ENCODE assay signal across 14 mouse cellular contexts in genomic region chr8:122635878-122636802, GRCm38 (mm10). TPM values are rescaled to one million over a fixed set of nuclear protein-coding genes. Genes with fewer than 3 reads are reported as not detected.
A peak's percentile ranks its signal among the peaks of the same experiment; 100 is the strongest.
DNase-seq lines count a peak whose midpoint lies in the region; ATAC-seq and TF ChIP-seq lines count a peak whose summit lies in the region.
"Had no signal": no experiment of that assay in that cellular context is flagged by ENCODE, and none has a peak within 500 bp of the region (broad histone marks: within the 10 kb centered on the region; RNA-seq: fewer than 3 reads in every experiment).

No protein-coding gene starts in this region.

- TF ChIP-seq CTCF in kidney, postnatal 0 days (IDR thresholded peaks at IDR 0.05; ENCODE audit: low read depth), result no peak

- H3K27ac ChIP-seq in kidney, postnatal 0 days, result 0 out of 2 replicates have a peak overlapping the region, but pooled peaks have one; percentile 20
- peak overlapping the region; percentile 19; the same call in 1 of the 2 replicates for H3K27ac ChIP-seq in embryonic facial prominence, embryonic 10.5 days (replicated peaks)
- H3K27ac ChIP-seq in stomach, embryonic 15.5 days, result peak overlapping the region; percentile 80
- no peak overlapping the region for H3K27ac ChIP-seq in forebrain, embryonic 14.5 days (ENCODE audit: low read depth, low read length)
- H3K27ac ChIP-seq: forebrain, embryonic 15.5 days; limb, embryonic 13.5 days had no signal

- no peaks in the 10 kb centered on the region for H3K36me3 ChIP-seq in kidney, postnatal 0 days (ENCODE audit: insufficient read depth, low read length)
- peaks cover 22% of the 10 kb centered on the region; the same call in 1 of the 2 replicates for H3K36me3 ChIP-seq in embryonic facial prominence, embryonic 10.5 days (replicated peaks)
- no peaks in the 10 kb centered on the region for H3K36me3 ChIP-seq in stomach, embryonic 15.5 days
- peaks cover 56% of the 10 kb centered on the region for H3K36me3 ChIP-seq in forebrain, embryonic 14.5 days (ENCODE audit: control insufficient read depth, insufficient read depth, low read length)

- no peaks in the 10 kb centered on the region for H3K27me3 ChIP-seq in kidney, postnatal 0 days (ENCODE audit: insufficient read depth, low read length)
- no peaks in the 10 kb centered on the region for H3K27me3 ChIP-seq in embryonic facial prominence, embryonic 10.5 days (replicated peaks; ENCODE audit: low read depth, poor library complexity, severe bottlenecking)
- no peaks in the 10 kb centered on the region for H3K27me3 ChIP-seq in stomach, embryonic 15.5 days (replicated peaks)
- H3K27me3 ChIP-seq in forebrain, embryonic 14.5 days (replicated peaks; ENCODE audit: control insufficient read depth, insufficient read depth, low read length), result no peaks in the 10 kb centered on the region
- H3K27me3 ChIP-seq: forebrain, embryonic 15.5 days; limb, embryonic 13.5 days had no signal

- no peaks in the 10 kb centered on the region for H3K9me3 ChIP-seq in kidney, postnatal 0 days (replicated peaks; ENCODE audit: low read length)
- no peaks in the 10 kb centered on the region for H3K9me3 ChIP-seq in embryonic facial prominence, embryonic 10.5 days
- H3K9me3 ChIP-seq in stomach, embryonic 15.5 days, result no peaks in the 10 kb centered on the region
- H3K9me3 ChIP-seq in forebrain, embryonic 14.5 days (replicated peaks; ENCODE audit: control insufficient read depth, low read length), result no peaks in the 10 kb centered on the region
- H3K9me3 ChIP-seq: forebrain, embryonic 15.5 days; limb, embryonic 13.5 days had no signal

- no peak overlapping the region for H3K4me2 ChIP-seq in kidney, postnatal 0 days (ENCODE audit: low read length)
- H3K4me2 ChIP-seq in stomach, embryonic 15.5 days, result 0 out of 2 replicates have a peak overlapping the region, but pooled peaks have one; percentile 4
- H3K4me2 ChIP-seq in forebrain, embryonic 14.5 days (ENCODE audit: low read length), result no peak overlapping the region
- H3K4me2 ChIP-seq: forebrain, embryonic 15.5 days; limb, embryonic 13.5 days had no signal

- no peak overlapping the region for H3K9ac ChIP-seq in kidney, postnatal 0 days (ENCODE audit: low read depth, low read length)
- no peak overlapping the region for H3K9ac ChIP-seq in stomach, embryonic 15.5 days
- no peak overlapping the region for H3K9ac ChIP-seq in forebrain, embryonic 14.5 days (ENCODE audit: low read length)
- H3K9ac ChIP-seq: forebrain, embryonic 15.5 days; limb, embryonic 13.5 days had no signal

- H3K4me3 ChIP-seq in kidney, postnatal 0 days (replicated peaks; ENCODE audit: low read depth, low read length), result no peak overlapping the region
- H3K4me3 ChIP-seq in embryonic facial prominence, embryonic 10.5 days, result no peak overlapping the region
- no peak overlapping the region for H3K4me3 ChIP-seq in stomach, embryonic 15.5 days (replicated peaks)
- H3K4me3 ChIP-seq in forebrain, embryonic 14.5 days (ENCODE audit: low read depth, low read length), result no peak overlapping the region
- H3K4me3 ChIP-seq: forebrain, embryonic 15.5 days; limb, embryonic 13.5 days had no signal

- WGBS in kidney, postnatal 0 days, result 41% methylated on average over 14 of the region's 14 CpGs
- 73% methylated on average over 14 of the region's 14 CpGs for WGBS in embryonic facial prominence, embryonic 10.5 days
- 37% methylated on average over 14 of the region's 14 CpGs for WGBS in stomach, embryonic 15.5 days
- 80% methylated on average over 14 of the region's 14 CpGs for WGBS in forebrain, embryonic 14.5 days

- peaks cover 14% of the 10 kb centered on the region for H3K4me1 ChIP-seq in kidney, postnatal 0 days (replicated peaks; ENCODE audit: insufficient read depth, low read length)
- H3K4me1 ChIP-seq in embryonic facial prominence, embryonic 10.5 days, result peaks cover 50% of the 10 kb centered on the region
- peaks cover 43% of the 10 kb centered on the region for H3K4me1 ChIP-seq in stomach, embryonic 15.5 days
- peaks cover 9% of the 10 kb centered on the region for H3K4me1 ChIP-seq in forebrain, embryonic 14.5 days (ENCODE audit: control insufficient read depth, insufficient read depth, low read length)

- ATAC-seq in kidney, postnatal 0 days (replicated peaks; ENCODE audit: low FRiP score, low read depth), result peak; percentile 63
- peak; percentile 83 for ATAC-seq in stomach, embryonic 15.5 days (ENCODE audit: insufficient read depth, low FRiP score, low read depth)
- ATAC-seq in forebrain, embryonic 14.5 days, result no peak
- ATAC-seq: forebrain, embryonic 15.5 days; midbrain, embryonic 16.5 days had no signal

- DNase-seq in kidney, postnatal 0 days (ENCODE audit: low spot score), result peak; percentile 50
- no peak for DNase-seq in kidney, postnatal 25 days
- no peak for DNase-seq in embryonic facial prominence, embryonic 10.5 days (ENCODE audit: low spot score)
- peak; percentile 70 for DNase-seq in liver
- DNase-seq in testis, postnatal 10 days (ENCODE audit: low spot score), result no peak
- no peak for DNase-seq in adrenal gland, postnatal 14 days
- DNase-seq in forebrain, embryonic 14.5 days (ENCODE audit: low spot score), result no peak
- DNase-seq: cerebellum, adult 9-10 months; kidney, adult 9 months had no signal

RNA-seq across cellular contexts. Expression of gene Pabpn1l, which starts 13.6 kb away (rescaled TPM):
- 0.15 and 0.22 TPM in 2 replicates for polyA plus RNA-seq in kidney, postnatal 0 days (2015; fragmentation: Nextera tagmentation; extraction: Ambion mirVana)
- 0.30 TPM in 1 of 2 replicates, not detected in the other for polyA plus RNA-seq in embryonic facial prominence, embryonic 10.5 days (2016; fragmentation: Nextera tagmentation; extraction: Ambion mirVana)
- 0.12 TPM in 1 of 2 replicates, not detected in the other for polyA plus RNA-seq in stomach, embryonic 15.5 days (2015; fragmentation: Nextera tagmentation; extraction: Ambion mirVana)
- not detected in 2 replicates for total RNA-seq in adrenal gland, postnatal 14 days (2021)
- polyA plus RNA-seq in forebrain, embryonic 14.5 days (2014; fragmentation: Nextera tagmentation; extraction: Ambion mirVana), result not detected in 2 replicates
- polyA plus RNA-seq: forebrain, embryonic 15.5 days; heart, embryonic 14.5 days; limb, embryonic 13.5 days; midbrain, embryonic 16.5 days had no signal

RNA-seq across cellular contexts. Expression of gene Trappc2l, which starts 24.7 kb away (rescaled TPM):
- polyA plus RNA-seq in kidney, postnatal 0 days (2015; fragmentation: Nextera tagmentation; extraction: Ambion mirVana), result 64.5 and 73.3 TPM in 2 replicates
- 49.6 and 54.9 TPM in 2 replicates for polyA plus RNA-seq in embryonic facial prominence, embryonic 10.5 days (2016; fragmentation: Nextera tagmentation; extraction: Ambion mirVana)
- 49.7 and 61.8 TPM in 2 replicates for polyA plus RNA-seq in stomach, embryonic 15.5 days (2015; fragmentation: Nextera tagmentation; extraction: Ambion mirVana)
- total RNA-seq in adrenal gland, postnatal 14 days (2021), result 47.6 and 52.6 TPM in 2 replicates
- 111 and 150 TPM in 2 replicates for polyA plus RNA-seq in forebrain, embryonic 14.5 days (2014; fragmentation: Nextera tagmentation; extraction: Ambion mirVana)

RNA-seq across cellular contexts. Expression of gene Galns, which starts 24.9 kb away (rescaled TPM):
- 19.4 and 23.3 TPM in 2 replicates for polyA plus RNA-seq in kidney, postnatal 0 days (2015; fragmentation: Nextera tagmentation; extraction: Ambion mirVana)
- 4.6 and 5.2 TPM in 2 replicates for polyA plus RNA-seq in embryonic facial prominence, embryonic 10.5 days (2016; fragmentation: Nextera tagmentation; extraction: Ambion mirVana)
- 11.9 and 13.1 TPM in 2 replicates for polyA plus RNA-seq in stomach, embryonic 15.5 days (2015; fragmentation: Nextera tagmentation; extraction: Ambion mirVana)
- 5.4 and 7.5 TPM in 2 replicates for total RNA-seq in adrenal gland, postnatal 14 days (2021)
- polyA plus RNA-seq in forebrain, embryonic 14.5 days (2014; fragmentation: Nextera tagmentation; extraction: Ambion mirVana), result 3.5 and 4.3 TPM in 2 replicates

RNA-seq across cellular contexts. Expression of gene Aprt, which starts 59.4 kb away (rescaled TPM):
- polyA plus RNA-seq in kidney, postnatal 0 days (2015; fragmentation: Nextera tagmentation; extraction: Ambion mirVana), result 354 and 392 TPM in 2 replicates
- polyA plus RNA-seq in embryonic facial prominence, embryonic 10.5 days (2016; fragmentation: Nextera tagmentation; extraction: Ambion mirVana), result 296 and 300 TPM in 2 replicates
- polyA plus RNA-seq in stomach, embryonic 15.5 days (2015; fragmentation: Nextera tagmentation; extraction: Ambion mirVana), result 354 and 399 TPM in 2 replicates
- 71.3 and 74.9 TPM in 2 replicates for total RNA-seq in adrenal gland, postnatal 14 days (2021)
- 200 and 247 TPM in 2 replicates for polyA plus RNA-seq in forebrain, embryonic 14.5 days (2014; fragmentation: Nextera tagmentation; extraction: Ambion mirVana)

Comparison
In these comparisons a context has a peak if more than half of its experiments do, and no peak if none do; other contexts are left out.
1. DNase-seq: peak in kidney, postnatal 0 days (single experiment) and liver (single experiment); none in kidney, postnatal 25 days (0 of 2), embryonic facial prominence, embryonic 10.5 days (single experiment), testis, postnatal 10 days (single experiment), adrenal gland, postnatal 14 days (single experiment) and forebrain, embryonic 14.5 days (single experiment).